In genomic region chr17:33931159-33931866, GRCm38 (mm10) we compare ENCODE assay signal across 8 mouse cellular contexts. TPM values are rescaled to one million over a fixed set of nuclear protein-coding genes. Genes with fewer than 3 reads are reported as not detected.
A peak's percentile ranks its signal among the peaks of the same experiment; 100 is the strongest.
DNase-seq lines count a peak whose midpoint lies in the region; ATAC-seq and TF ChIP-seq lines count a peak whose summit lies in the region.

No protein-coding gene starts in this region.

- peaks cover 16% of the 10 kb centered on the region for H3K79me2 ChIP-seq in myocyte (ENCODE audit: control insufficient read depth, insufficient read depth)

- 0 out of 2 replicates have a peak overlapping the region, but pooled peaks have one; percentile 95 for H3K27ac ChIP-seq in lung, postnatal 0 days (ENCODE audit: low read length)
- H3K27ac ChIP-seq in embryonic facial prominence, embryonic 14.5 days (replicated peaks; ENCODE audit: low read depth, low read length), result no peak overlapping the region; the same call in 1 of the 2 replicates

- no peak overlapping the region for H3ac ChIP-seq in myocyte (ENCODE audit: control insufficient read depth, insufficient read length)

- H3K4me3 ChIP-seq in lung, postnatal 0 days (ENCODE audit: low read depth, low read length), result peak overlapping the region; percentile 82
- H3K4me3 ChIP-seq in embryonic facial prominence, embryonic 14.5 days (ENCODE audit: low read depth, low read length), result peak overlapping the region; percentile 81
- H3K4me3 ChIP-seq in myocyte, result peak overlapping the region; percentile 82

- WGBS in lung, postnatal 0 days, result 37% methylated on average over 18 of the region's 18 CpGs
- WGBS in embryonic facial prominence, embryonic 14.5 days, result 36% methylated on average over 14 of the region's 18 CpGs

- no peak for TF ChIP-seq POLR2A in myocyte (IDR thresholded peaks at IDR 0.05; ENCODE audit: insufficient read length, low read depth)

- no peaks in the 10 kb centered on the region for H3K27me3 ChIP-seq in lung, postnatal 0 days (replicated peaks; ENCODE audit: insufficient read depth, low read length)
- no peaks in the 10 kb centered on the region for H3K27me3 ChIP-seq in embryonic facial prominence, embryonic 14.5 days (replicated peaks; ENCODE audit: control insufficient read depth, insufficient read depth, low read length)
- H3K27me3 ChIP-seq in myocyte (ENCODE audit: control insufficient read depth, insufficient read depth, insufficient read length), result no peaks in the 10 kb centered on the region

- TF ChIP-seq EP300 in lung, postnatal 0 days (IDR thresholded peaks at IDR 0.05), result no peak

- H3K4me1 ChIP-seq in lung, postnatal 0 days (ENCODE audit: insufficient read depth, low read depth, low read length), result 0 out of 2 replicates have a peak, but pooled peaks cover 5% of the 10 kb centered on the region
- H3K4me1 ChIP-seq in embryonic facial prominence, embryonic 14.5 days (ENCODE audit: control insufficient read depth, insufficient read depth, low read length), result peaks cover 12% of the 10 kb centered on the region

- peak overlapping the region; percentile 83; the same call in 1 of the 2 replicates for H3K9ac ChIP-seq in lung, postnatal 0 days (replicated peaks; ENCODE audit: low read depth)
- peak overlapping the region; percentile 79 for H3K9ac ChIP-seq in embryonic facial prominence, embryonic 14.5 days (ENCODE audit: low read depth, low read length)

- H3K4me2 ChIP-seq in lung, postnatal 0 days (replicated peaks; ENCODE audit: low read depth, low read length), result peak overlapping the region; percentile 100
- peak overlapping the region; percentile 96 for H3K4me2 ChIP-seq in embryonic facial prominence, embryonic 14.5 days (ENCODE audit: low read depth, low read length)
- H3K4me2 ChIP-seq in myocyte (ENCODE audit: low read depth), result peak overlapping the region; percentile 91

- no peak for ATAC-seq in lung, postnatal 0 days
- no peak for ATAC-seq in embryonic facial prominence, embryonic 14.5 days (ENCODE audit: low read depth)
- peak; percentile 47 for ATAC-seq in inflammation-experienced regulatory T-cells, adult 6 months

- DNase-seq in lung, postnatal 0 days (ENCODE audit: low spot score), result no peak
- no peak for DNase-seq in lung, postnatal 36 days
- DNase-seq in embryonic facial prominence, embryonic 14.5 days (ENCODE audit: low spot score), result no peak
- DNase-seq in thymus, postnatal 10 days (ENCODE audit: low spot score in 2 of 2), result no peak
- no peak for DNase-seq in ovary, postnatal 10 days (ENCODE audit: low spot score)
- no peak for DNase-seq in kidney, postnatal 14 days

- no peak for TF ChIP-seq CTCF in lung, postnatal 0 days (IDR thresholded peaks at IDR 0.05)

- peaks cover 12% of the 10 kb centered on the region for H3K36me3 ChIP-seq in lung, postnatal 0 days (ENCODE audit: insufficient read depth, low read length)
- peaks cover 39% of the 10 kb centered on the region for H3K36me3 ChIP-seq in embryonic facial prominence, embryonic 14.5 days (ENCODE audit: control insufficient read depth, insufficient read depth, low read length)
- no peaks in the 10 kb centered on the region for H3K36me3 ChIP-seq in myocyte (ENCODE audit: control insufficient read depth, insufficient read depth)

- no peaks in the 10 kb centered on the region for H3K9me3 ChIP-seq in lung, postnatal 0 days (ENCODE audit: low read length)
- no peaks in the 10 kb centered on the region for H3K9me3 ChIP-seq in embryonic facial prominence, embryonic 14.5 days (ENCODE audit: control insufficient read depth, low read length)

TF ChIP-seq in myocyte, 11 proteins besides CTCF, POLR2A, EP300 and RAD21:
- TF ChIP-seq USF1 (IDR thresholded peaks at IDR 0.05; ENCODE audit: low read depth) (no peak), REST (IDR thresholded peaks at IDR 0.05; ENCODE audit: insufficient read depth, insufficient read length) (no peak), E2F4 (IDR thresholded peaks at IDR 0.05; ENCODE audit: insufficient read depth) (no peak), TCF3 (IDR thresholded peaks at IDR 0.05; ENCODE audit: insufficient read length, low read depth) (no peak), MAX (IDR thresholded peaks at IDR 0.05; ENCODE audit: low read depth) (no peak), MYOG (IDR thresholded peaks at IDR 0.05; ENCODE audit: control insufficient read depth in 1 of 3, insufficient read depth in 1 of 3, insufficient read length in 2 of 3, low read depth in 2 of 3) (no peak), MYOD1 (IDR thresholded peaks at IDR 0.05; ENCODE audit: control insufficient read depth in 1 of 3, insufficient read length in 2 of 3, low read depth in 2 of 3) (no peak), CEBPB (IDR thresholded peaks at IDR 0.05; ENCODE audit: insufficient read depth, poor library complexity, severe bottlenecking) (no peak), SRF (IDR thresholded peaks at IDR 0.05; ENCODE audit: control insufficient read depth, insufficient read length, low read depth) (no peak), POLR2AphosphoS2 (IDR thresholded peaks at IDR 0.05; ENCODE audit: insufficient read length, low read depth) (no peak), TCF12 (IDR thresholded peaks at IDR 0.05; ENCODE audit: insufficient read depth, poor library complexity, severe bottlenecking) (no peak)

RNA-seq across cellular contexts. Expression of gene Rgl2, which starts 2.0 kb away (rescaled TPM):
- 39.0 and 45.2 TPM in 2 replicates for polyA plus RNA-seq in lung, postnatal 0 days (2015; fragmentation: Nextera tagmentation; extraction: Ambion mirVana)
- polyA plus RNA-seq in embryonic facial prominence, embryonic 14.5 days (2014; fragmentation: Nextera tagmentation; extraction: Ambion mirVana), result 34.5 and 43.4 TPM in 2 replicates
- polyA plus RNA-seq in inflammation-experienced regulatory T-cells, adult 6 months (2017; shearing (Covaris generic)), result 10 to 100 TPM; 14.3 to 37.4 (median 31.7) TPM
- 20.1 TPM for polyA plus RNA-seq in myocyte (2012; fragmentation: generic; extraction: Trizol)

RNA-seq across cellular contexts. Expression of gene Pfdn6, which starts 8.8 kb away (rescaled TPM):
- polyA plus RNA-seq in lung, postnatal 0 days (2015; fragmentation: Nextera tagmentation; extraction: Ambion mirVana), result 99.7 and 103 TPM in 2 replicates
- polyA plus RNA-seq in embryonic facial prominence, embryonic 14.5 days (2014; fragmentation: Nextera tagmentation; extraction: Ambion mirVana), result 122 and 124 TPM in 2 replicates
- 100 to 1,000 TPM; 114 to 135 (median 124) TPM for polyA plus RNA-seq in inflammation-experienced regulatory T-cells, adult 6 months (2017; shearing (Covaris generic))
- polyA plus RNA-seq in myocyte (2012; fragmentation: generic; extraction: Trizol), result 110 TPM

RNA-seq across cellular contexts. Expression of gene Wdr46, which starts 9.1 kb away (rescaled TPM):
- polyA plus RNA-seq in lung, postnatal 0 days (2015; fragmentation: Nextera tagmentation; extraction: Ambion mirVana), result 8.8 TPM in 2 replicates
- polyA plus RNA-seq in embryonic facial prominence, embryonic 14.5 days (2014; fragmentation: Nextera tagmentation; extraction: Ambion mirVana), result 15.4 and 20.2 TPM in 2 replicates
- polyA plus RNA-seq in inflammation-experienced regulatory T-cells, adult 6 months (2017; shearing (Covaris generic)), result 10 to 100 TPM in 2 of 3 experiments, 1 to 10 TPM in 1; 6.8 to 11.0 (median 10.1) TPM
- polyA plus RNA-seq in myocyte (2012; fragmentation: generic; extraction: Trizol), result 25.9 TPM

RNA-seq across cellular contexts. Expression of gene Zbtb22, which starts 15.6 kb away (rescaled TPM):
- polyA plus RNA-seq in lung, postnatal 0 days (2015; fragmentation: Nextera tagmentation; extraction: Ambion mirVana), result 16.6 and 17.0 TPM in 2 replicates
- polyA plus RNA-seq in embryonic facial prominence, embryonic 14.5 days (2014; fragmentation: Nextera tagmentation; extraction: Ambion mirVana), result 8.9 and 11.6 TPM in 2 replicates
- polyA plus RNA-seq in inflammation-experienced regulatory T-cells, adult 6 months (2017; shearing (Covaris generic)), result 1 to 10 TPM; 3.7 to 6.8 (median 4.8) TPM
- 31.6 TPM for polyA plus RNA-seq in myocyte (2012; fragmentation: generic; extraction: Trizol)

RNA-seq across cellular contexts. Expression of gene Tapbp, which starts 15.6 kb away (rescaled TPM):
- 102 and 113 TPM in 2 replicates for polyA plus RNA-seq in lung, postnatal 0 days (2015; fragmentation: Nextera tagmentation; extraction: Ambion mirVana)
- polyA plus RNA-seq in embryonic facial prominence, embryonic 14.5 days (2014; fragmentation: Nextera tagmentation; extraction: Ambion mirVana), result 31.9 and 32.0 TPM in 2 replicates
- 100 to 1,000 TPM; 367 to 428 (median 385) TPM for polyA plus RNA-seq in inflammation-experienced regulatory T-cells, adult 6 months (2017; shearing (Covaris generic))
- polyA plus RNA-seq in myocyte (2012; fragmentation: generic; extraction: Trizol), result 50.6 TPM
